Mouse (Mus musculus): ENCODE measurements at regions not wholly inside any gene's neighbourhood (a gene's known extent, or its start where the extent isn't known, plus 50 kb on each side); places are given as distances from the start of the nearest gene placed in this dataset.

GRCm38 (mm10) chr3:131056893-131057660, 53.2 kb upstream of the Lef1 start:
- H3K9me3 ChIP-seq (ENCODE audit: low read length), result no peaks in the 10 kb centered on the region
- H3K27ac ChIP-seq, result no peak overlapping the region
- H3K36me3 ChIP-seq (ENCODE audit: insufficient read depth, low read length), result no peaks in the 10 kb centered on the region
- H3K9ac ChIP-seq (replicated peaks; ENCODE audit: low read length), result no peak overlapping the region
- DNase-seq (ENCODE audit: low spot score), result no peak
- no peaks in the 10 kb centered on the region for H3K27me3 ChIP-seq (ENCODE audit: insufficient read depth, low read length)
- no peak for ATAC-seq
- 80% methylated on average over 5 of the region's 5 CpGs for WGBS
- H3K4me1 ChIP-seq (ENCODE audit: insufficient read depth, low read length), result peaks cover 10% of the 10 kb centered on the region; the same call in 1 of the 2 replicates
- no peak overlapping the region for H3K4me2 ChIP-seq (ENCODE audit: low read depth, low read length)
- TF ChIP-seq CTCF (IDR thresholded peaks at IDR 0.05; ENCODE audit: low read depth), result no peak
- H3K4me3 ChIP-seq (ENCODE audit: low read length), result no peak overlapping the region

- no peak for TF ChIP-seq CTCF (IDR thresholded peaks at IDR 0.05; ENCODE audit: low read depth)
- no peak for DNase-seq (ENCODE audit: low spot score)
- 45% methylated on average over 13 of the region's 13 CpGs for WGBS
- H3K4me3 ChIP-seq (ENCODE audit: low read length), result no peak overlapping the region
- peaks cover 10% of the 10 kb centered on the region; the same call in 1 of the 2 replicates for H3K4me1 ChIP-seq (ENCODE audit: insufficient read depth, low read length)
- peak; percentile 45 for ATAC-seq
- 0 out of 2 replicates have a peak overlapping the region, but pooled peaks have one; percentile 2 for H3K4me2 ChIP-seq (ENCODE audit: low read depth, low read length)
- H3K27me3 ChIP-seq (ENCODE audit: insufficient read depth, low read length), result no peaks in the 10 kb centered on the region
- no peak overlapping the region for H3K9ac ChIP-seq (replicated peaks; ENCODE audit: low read length)
- H3K36me3 ChIP-seq (ENCODE audit: insufficient read depth, low read length), result no peaks in the 10 kb centered on the region
- no peak overlapping the region for H3K27ac ChIP-seq
- H3K9me3 ChIP-seq (ENCODE audit: low read length), result no peaks in the 10 kb centered on the region
These were observed 55.9 kb upstream of the Lef1 start for GRCm38 (mm10) chr3:131054241-131054972.

GRCm38 (mm10) chr3:131047716-131048115, 62.6 kb upstream of the Lef1 start:
- Histone ChIP-seq H3K9me3 (ENCODE audit: low read length) (no peaks in the 10 kb centered on the region), H3K27ac (no peak overlapping the region), H3K4me1 (ENCODE audit: insufficient read depth, low read length) (no peaks in the 10 kb centered on the region), H3K36me3 (ENCODE audit: insufficient read depth, low read length) (no peaks in the 10 kb centered on the region), H3K4me3 (ENCODE audit: low read length) (no peak overlapping the region), H3K4me2 (ENCODE audit: low read depth, low read length) (no peak overlapping the region), H3K9ac (replicated peaks; ENCODE audit: low read length) (no peak overlapping the region), H3K27me3 (ENCODE audit: insufficient read depth, low read length) (no peaks in the 10 kb centered on the region)
- WGBS, result 77% methylated on average over 3 of the region's 3 CpGs
- DNase-seq (ENCODE audit: low spot score) (no peak), ATAC-seq (no peak)
- no peak for TF ChIP-seq CTCF (IDR thresholded peaks at IDR 0.05; ENCODE audit: low read depth)

GRCm38 (mm10) chr3:131046412-131046811, 63.9 kb upstream of the Lef1 start:
- H3K9ac ChIP-seq (replicated peaks; ENCODE audit: low read length), result no peak overlapping the region
- no peak overlapping the region for H3K4me3 ChIP-seq (ENCODE audit: low read length)
- H3K36me3 ChIP-seq (ENCODE audit: insufficient read depth, low read length), result no peaks in the 10 kb centered on the region
- no peak for TF ChIP-seq CTCF (IDR thresholded peaks at IDR 0.05; ENCODE audit: low read depth)
- H3K9me3 ChIP-seq (ENCODE audit: low read length), result no peaks in the 10 kb centered on the region
- 67% methylated on average over 5 of the region's 5 CpGs for WGBS
- ATAC-seq (peak; percentile 55; the same call in 1 of the 2 replicates), DNase-seq (ENCODE audit: low spot score) (peak; percentile 55)
- H3K27ac ChIP-seq, result no peak overlapping the region
- H3K4me2 ChIP-seq (ENCODE audit: low read depth, low read length), result no peak overlapping the region
- no peaks in the 10 kb centered on the region for H3K4me1 ChIP-seq (ENCODE audit: insufficient read depth, low read length)
- no peaks in the 10 kb centered on the region for H3K27me3 ChIP-seq (ENCODE audit: insufficient read depth, low read length)

- no peak overlapping the region for H3K9ac ChIP-seq (replicated peaks; ENCODE audit: low read length)
- no peaks in the 10 kb centered on the region for H3K27me3 ChIP-seq (ENCODE audit: insufficient read depth, low read length)
- no peak overlapping the region for H3K27ac ChIP-seq
- DNase-seq (ENCODE audit: low spot score) (no peak), ATAC-seq (no peak)
- H3K4me3 ChIP-seq (ENCODE audit: low read length), result no peak overlapping the region
- H3K4me2 ChIP-seq (ENCODE audit: low read depth, low read length), result no peak overlapping the region
- no peaks in the 10 kb centered on the region for H3K36me3 ChIP-seq (ENCODE audit: insufficient read depth, low read length)
- no peak for TF ChIP-seq CTCF (IDR thresholded peaks at IDR 0.05; ENCODE audit: low read depth)
- H3K4me1 ChIP-seq (ENCODE audit: insufficient read depth, low read length), result no peaks in the 10 kb centered on the region
- WGBS, result 69% methylated on average over 4 of the region's 4 CpGs
- H3K9me3 ChIP-seq (ENCODE audit: low read length), result no peaks in the 10 kb centered on the region
These were observed 70.0 kb upstream of the Lef1 start for GRCm38 (mm10) chr3:131040214-131040825.

- Histone ChIP-seq H3K4me3 (ENCODE audit: low read length) (no peak overlapping the region), H3K27ac (no peak overlapping the region), H3K9ac (replicated peaks; ENCODE audit: low read length) (no peak overlapping the region), H3K36me3 (ENCODE audit: insufficient read depth, low read length) (no peaks in the 10 kb centered on the region), H3K4me2 (ENCODE audit: low read depth, low read length) (no peak overlapping the region), H3K4me1 (ENCODE audit: insufficient read depth, low read length) (no peaks in the 10 kb centered on the region), H3K27me3 (ENCODE audit: insufficient read depth, low read length) (no peaks in the 10 kb centered on the region), H3K9me3 (ENCODE audit: low read length) (no peaks in the 10 kb centered on the region)
- ATAC-seq, result no peak
- 87% methylated on average over 5 of the region's 5 CpGs for WGBS
- DNase-seq (ENCODE audit: low spot score), result no peak
- no peak for TF ChIP-seq CTCF (IDR thresholded peaks at IDR 0.05; ENCODE audit: low read depth)
These were observed 73.2 kb upstream of the Lef1 start for GRCm38 (mm10) chr3:131037095-131037494.

Data from hindbrain, postnatal 0 days (tissue).